Mouse (Mus musculus) limb, embryonic 11.5 days (tissue): ENCODE results near the gene Ccl3. TPM values are rescaled to one million over a fixed set of nuclear protein-coding genes. Genes with fewer than 3 reads are reported as not detected.

Source experiments
- polyA plus RNA-seq: library from polyadenylated mRNA; unstranded; fragments of >200 nt; fragmentation: Nextera tagmentation; extraction: Ambion mirVana; gene quantifications from 2 replicates; pipeline ENCODE4 v1.2.1, GENCODE M21; 2014

Gene Ccl3
- polyA plus RNA-seq, 1 experiment from 2014 or later: 0.20 TPM

Other genes starting within 250 kb of the Ccl3 start
- gene Rasl10b, start 240.2 kb downstream of the Ccl3 start, polyA plus RNA-seq: 0.88 and 1.3 TPM in 2 replicates
- gene Gas2l2, start 219.9 kb downstream of the Ccl3 start, polyA plus RNA-seq: not detected in 2 replicates
- gene 1700020L24Rik, start 211.7 kb downstream of the Ccl3 start, polyA plus RNA-seq: 0.55 TPM in 1 of 2 replicates, not detected in the other
- 2.9 and 3.7 TPM in 2 replicates for gene Mmp28, start 186.3 kb downstream of the Ccl3 start, polyA plus RNA-seq
- gene Taf15, start 176.3 kb downstream of the Ccl3 start, polyA plus RNA-seq: 11.3 and 13.3 TPM in 2 replicates
- gene Heatr9, start 127.2 kb downstream of the Ccl3 start, polyA plus RNA-seq: not detected in 2 replicates
- gene Ccl5, start 118.8 kb downstream of the Ccl3 start, polyA plus RNA-seq: not detected in 2 replicates
- gene Ccl9, start 70.7 kb downstream of the Ccl3 start, polyA plus RNA-seq: 0.56 and 0.94 TPM in 2 replicates
- gene Ccl6, start 56.3 kb downstream of the Ccl3 start, polyA plus RNA-seq: 0.62 and 1.1 TPM in 2 replicates
- gene Rpl9-ps1, start 3.7 kb downstream of the Ccl3 start, polyA plus RNA-seq: not detected in 2 replicates
- 0.48 TPM in 1 of 2 replicates, not detected in the other for gene Ccl4, start 13.2 kb upstream of the Ccl3 start, polyA plus RNA-seq
- 0.67 TPM in 1 of 2 replicates, not detected in the other for gene Wfdc17, start 54.6 kb upstream of the Ccl3 start, polyA plus RNA-seq
- gene Wfdc18, start 59.7 kb upstream of the Ccl3 start, polyA plus RNA-seq: not detected in 2 replicates
- not detected in 2 replicates for gene Wfdc21, start 97.6 kb upstream of the Ccl3 start, polyA plus RNA-seq
- gene Heatr6, start 104.3 kb upstream of the Ccl3 start, polyA plus RNA-seq: 26.9 and 30.5 TPM in 2 replicates
- gene Hnf1b, start 200.7 kb upstream of the Ccl3 start, polyA plus RNA-seq: 0.25 TPM in 1 of 2 replicates, not detected in the other